Mouse (Mus musculus): ENCODE measurements around the gene Trafd1. TPM values are rescaled to one million over a fixed set of nuclear protein-coding genes. Genes with fewer than 3 reads are reported as not detected.
A peak's percentile ranks its signal among the peaks of the same experiment; 100 is the strongest.

Trafd1 gene
- 34.5 and 36.1 TPM in 2 replicates for polyA plus RNA-seq (2011; ENCODE audit: insufficient read length, low read depth, missing spikeins)

DNA sequence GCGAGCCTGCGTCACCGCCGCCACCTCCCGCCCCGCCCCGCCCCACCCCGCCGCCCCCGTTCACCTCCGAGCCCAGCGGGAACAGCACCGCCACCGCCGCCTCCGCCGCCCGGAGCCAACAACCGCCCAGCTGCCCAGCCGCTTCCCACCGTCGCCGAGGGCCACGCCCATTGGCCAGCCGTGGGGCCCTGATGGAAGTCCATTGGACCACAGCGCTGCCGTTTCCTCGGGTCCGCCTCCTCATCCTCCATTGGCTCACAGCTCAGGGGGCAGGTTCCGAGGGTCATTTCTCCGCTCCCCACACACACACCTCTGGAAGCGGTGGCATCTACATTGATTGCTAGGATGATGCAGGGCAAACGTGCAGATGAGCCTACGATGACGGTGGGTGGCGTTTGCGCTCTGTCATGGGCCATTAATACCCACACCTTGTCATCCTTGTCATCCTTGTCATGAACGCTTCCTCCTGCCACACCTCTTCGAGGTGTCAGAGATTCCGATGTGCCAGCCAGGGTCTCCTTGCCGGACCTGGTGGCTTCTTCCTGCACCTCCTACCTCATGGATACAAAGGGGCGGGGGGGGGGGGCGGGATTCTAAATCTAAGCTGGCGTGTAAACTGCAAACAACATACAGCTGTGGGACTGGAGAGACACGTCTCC lies at the start of gene Trafd1:
Trafd1 (minus strand) TSS at position 172 of the 659 bp plus-strand sequence.
- TF ChIP-seq POLR2A (IDR thresholded peaks at IDR 0.05; ENCODE audit: low read depth, low read length): peak; percentile 63
- TF ChIP-seq CTCF (IDR thresholded peaks at IDR 0.05; ENCODE audit: borderline replicate concordance, insufficient read depth, low read length): no peak
- peak within 1 kb of the TSS; percentile 86 for H3K4me3 ChIP-seq (ENCODE audit: insufficient read depth, low read length)
- H3K27ac ChIP-seq (ENCODE audit: insufficient read depth, low read length): peak within 1 kb of the TSS; percentile 79
- 0 out of 2 replicates have a peak, but pooled peaks cover 3% of the 10 kb centered on the region for H3K4me1 ChIP-seq (ENCODE audit: control insufficient read depth, insufficient read depth, low read length)

DNA sequence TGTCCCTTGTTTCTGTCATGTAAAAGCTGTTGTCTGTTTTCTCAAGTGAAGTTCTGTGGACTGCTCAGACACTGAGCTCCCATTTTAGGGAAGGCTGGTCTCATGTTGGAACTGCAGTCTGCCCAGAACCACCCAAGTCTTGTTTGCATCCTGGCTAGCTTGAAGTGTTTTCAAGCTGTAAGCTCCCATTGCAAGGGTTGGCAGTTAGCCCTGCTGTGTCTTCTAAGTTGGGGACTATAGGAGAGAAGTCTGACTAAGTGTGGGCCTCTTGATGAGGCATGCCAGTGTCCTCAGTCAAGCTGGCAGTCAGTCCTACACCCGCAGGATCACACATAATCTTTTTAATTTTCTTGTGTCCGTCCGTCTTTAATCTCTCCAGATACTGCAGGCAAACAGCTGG lies 43.5 kb upstream of the Trafd1 start:
- Histone ChIP-seq H3K4me3 (ENCODE audit: insufficient read depth, low read length) (no peak overlapping the region), H3K27ac (ENCODE audit: insufficient read depth, low read length) (no peak overlapping the region), H3K4me1 (ENCODE audit: control insufficient read depth, insufficient read depth, low read length) (no peaks in the 10 kb centered on the region)
- TF ChIP-seq CTCF (IDR thresholded peaks at IDR 0.05; ENCODE audit: borderline replicate concordance, insufficient read depth, low read length) (no peak), POLR2A (IDR thresholded peaks at IDR 0.05; ENCODE audit: low read depth, low read length) (no peak)

DNA sequence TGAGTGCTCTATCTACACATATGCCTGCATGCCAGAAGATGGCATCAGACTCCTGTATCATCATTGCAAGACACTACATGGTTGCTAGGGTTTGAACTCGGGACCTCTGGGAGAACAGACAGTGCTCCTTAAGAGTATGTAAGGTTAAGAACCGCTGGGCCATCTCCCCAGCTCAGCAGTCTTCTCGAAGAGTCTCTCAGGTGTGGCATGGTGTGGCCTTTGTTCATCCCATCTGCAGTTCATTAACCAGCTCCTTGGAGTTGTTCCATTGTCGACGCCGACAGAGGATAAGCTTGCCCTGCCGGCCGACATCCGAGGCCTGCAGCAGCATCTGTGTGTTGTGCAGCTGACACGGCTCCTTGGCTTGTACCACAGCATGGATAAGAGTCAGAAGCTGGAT lies 37.9 kb upstream of the Trafd1 start:
- no peak overlapping the region for H3K27ac ChIP-seq (ENCODE audit: insufficient read depth, low read length)
- H3K4me1 ChIP-seq (ENCODE audit: control insufficient read depth, insufficient read depth, low read length): no peaks in the 10 kb centered on the region
- no peak for TF ChIP-seq POLR2A (IDR thresholded peaks at IDR 0.05; ENCODE audit: low read depth, low read length)
- no peak for TF ChIP-seq CTCF (IDR thresholded peaks at IDR 0.05; ENCODE audit: borderline replicate concordance, insufficient read depth, low read length)
- no peak overlapping the region for H3K4me3 ChIP-seq (ENCODE audit: insufficient read depth, low read length)

DNA sequence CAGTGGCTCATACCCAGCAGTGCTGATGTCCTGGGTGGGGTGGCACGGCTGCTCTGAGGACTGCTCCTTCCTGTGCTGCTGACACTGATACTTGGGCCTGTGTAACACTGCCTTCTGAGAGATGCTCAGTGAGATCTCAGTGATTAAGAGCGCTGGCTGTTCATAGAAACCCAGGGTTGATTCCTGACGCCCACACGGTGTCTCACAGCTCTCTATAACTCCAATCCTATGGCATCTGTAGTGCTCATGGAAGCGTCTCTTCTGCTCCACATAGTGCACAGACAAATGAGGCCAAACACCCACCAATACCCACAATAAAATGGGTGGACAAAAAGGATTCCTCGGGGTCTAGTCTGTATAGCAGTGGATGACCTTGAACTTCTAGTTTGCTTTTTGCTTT lies 37.4 kb upstream of the Trafd1 start:
- no peak overlapping the region for H3K4me3 ChIP-seq (ENCODE audit: insufficient read depth, low read length)
- no peak for TF ChIP-seq POLR2A (IDR thresholded peaks at IDR 0.05; ENCODE audit: low read depth, low read length)
- no peak for TF ChIP-seq CTCF (IDR thresholded peaks at IDR 0.05; ENCODE audit: borderline replicate concordance, insufficient read depth, low read length)
- no peaks in the 10 kb centered on the region for H3K4me1 ChIP-seq (ENCODE audit: control insufficient read depth, insufficient read depth, low read length)
- no peak overlapping the region for H3K27ac ChIP-seq (ENCODE audit: insufficient read depth, low read length)

DNA sequence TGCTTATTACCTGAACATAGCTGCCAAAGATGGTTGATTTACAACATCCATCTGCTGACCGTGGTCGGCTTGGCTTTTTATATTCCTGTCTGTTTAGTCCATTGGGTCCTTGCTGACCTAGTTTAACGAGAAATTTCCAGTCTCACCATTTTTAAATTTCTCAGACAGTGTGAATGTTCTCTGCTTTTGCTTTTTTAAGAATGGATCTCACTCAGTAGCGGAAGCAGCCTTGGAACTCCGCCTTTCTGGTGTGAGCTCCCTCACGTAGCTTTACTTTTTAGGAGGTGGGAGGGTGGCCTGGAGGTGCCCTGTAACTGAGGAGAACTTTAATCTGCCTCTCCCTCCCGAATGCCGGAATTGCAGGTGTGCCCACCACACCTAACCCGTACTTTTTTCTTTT lies 35.3 kb upstream of the Trafd1 start:
- Histone ChIP-seq H3K4me3 (ENCODE audit: insufficient read depth, low read length) (no peak overlapping the region), H3K4me1 (ENCODE audit: control insufficient read depth, insufficient read depth, low read length) (no peaks in the 10 kb centered on the region), H3K27ac (ENCODE audit: insufficient read depth, low read length) (no peak overlapping the region)
- TF ChIP-seq POLR2A (IDR thresholded peaks at IDR 0.05; ENCODE audit: low read depth, low read length): no peak
- no peak for TF ChIP-seq CTCF (IDR thresholded peaks at IDR 0.05; ENCODE audit: borderline replicate concordance, insufficient read depth, low read length)

DNA sequence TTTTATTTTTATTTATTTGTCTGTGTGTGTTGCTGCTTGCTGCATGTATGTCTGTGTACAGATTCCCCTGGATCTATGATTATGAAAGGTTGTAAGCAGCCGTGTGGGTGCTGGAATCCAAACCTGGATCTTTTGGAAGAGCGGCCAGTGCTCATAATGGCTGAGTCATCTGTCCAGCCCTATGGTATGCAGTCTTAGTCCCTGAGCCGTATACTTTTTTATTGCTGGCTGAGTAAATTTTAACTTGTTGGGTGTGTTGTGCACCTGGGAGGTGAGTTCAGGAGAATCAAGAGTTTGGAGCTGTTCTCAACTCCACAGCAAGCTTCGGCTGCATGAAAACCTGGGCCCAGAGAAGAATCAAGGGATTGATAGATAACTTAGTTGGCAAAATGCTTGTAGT lies 25.5 kb upstream of the Trafd1 start:
- Histone ChIP-seq H3K27ac (ENCODE audit: insufficient read depth, low read length) (no peak overlapping the region), H3K4me1 (ENCODE audit: control insufficient read depth, insufficient read depth, low read length) (no peaks in the 10 kb centered on the region), H3K4me3 (ENCODE audit: insufficient read depth, low read length) (no peak overlapping the region)
- TF ChIP-seq POLR2A (IDR thresholded peaks at IDR 0.05; ENCODE audit: low read depth, low read length) (no peak), CTCF (IDR thresholded peaks at IDR 0.05; ENCODE audit: borderline replicate concordance, insufficient read depth, low read length) (no peak)

DNA sequence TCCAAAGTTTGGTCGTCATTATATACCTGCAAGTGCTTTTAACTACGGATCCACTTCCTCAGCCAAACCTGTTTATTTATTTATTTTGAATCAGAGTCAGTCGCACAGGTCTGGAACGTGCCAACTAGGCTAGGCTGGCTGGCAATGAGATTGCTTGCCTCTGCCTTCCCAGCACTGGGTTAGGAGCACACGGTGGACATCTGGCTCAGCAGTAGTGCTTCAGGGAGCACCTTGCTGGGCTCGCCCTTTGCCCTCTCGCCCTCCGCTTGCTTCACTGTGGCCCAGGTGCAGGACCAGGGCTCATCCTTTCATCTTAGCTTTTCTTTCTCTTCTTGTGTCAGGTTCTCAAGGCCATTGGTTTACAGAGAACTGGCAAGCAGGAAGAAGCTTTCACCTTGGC lies 22.4 kb upstream of the Trafd1 start:
- H3K27ac ChIP-seq (ENCODE audit: insufficient read depth, low read length): no peak overlapping the region
- H3K4me3 ChIP-seq (ENCODE audit: insufficient read depth, low read length): no peak overlapping the region
- no peaks in the 10 kb centered on the region for H3K4me1 ChIP-seq (ENCODE audit: control insufficient read depth, insufficient read depth, low read length)
- TF ChIP-seq POLR2A (IDR thresholded peaks at IDR 0.05; ENCODE audit: low read depth, low read length) (no peak), CTCF (IDR thresholded peaks at IDR 0.05; ENCODE audit: borderline replicate concordance, insufficient read depth, low read length) (no peak)

DNA sequence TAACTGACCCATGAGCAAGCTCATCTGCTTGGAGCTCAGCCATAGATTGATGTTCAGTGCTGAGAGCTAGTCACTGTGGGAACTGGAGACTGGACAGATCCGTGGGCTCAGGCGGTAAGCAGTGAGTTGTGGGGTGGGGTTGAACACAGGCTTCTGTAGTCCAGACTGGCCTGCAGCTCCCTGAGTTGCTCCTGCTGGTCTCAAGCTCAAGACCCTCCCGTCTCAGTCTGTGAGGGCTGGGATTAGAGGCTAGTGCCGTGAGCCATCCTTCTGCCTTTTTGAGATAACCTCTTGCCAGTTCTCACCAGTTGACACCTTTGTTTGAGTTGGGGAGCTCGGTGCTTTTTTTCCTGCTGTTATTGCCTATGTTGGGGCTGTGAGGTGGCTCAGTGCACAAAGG lies 15.4 kb upstream of the Trafd1 start:
- H3K4me1 ChIP-seq (ENCODE audit: control insufficient read depth, insufficient read depth, low read length): peaks cover 5% of the 10 kb centered on the region
- TF ChIP-seq POLR2A (IDR thresholded peaks at IDR 0.05; ENCODE audit: low read depth, low read length): no peak
- no peak for TF ChIP-seq CTCF (IDR thresholded peaks at IDR 0.05; ENCODE audit: borderline replicate concordance, insufficient read depth, low read length)
- no peak overlapping the region for H3K4me3 ChIP-seq (ENCODE audit: insufficient read depth, low read length)
- H3K27ac ChIP-seq (ENCODE audit: insufficient read depth, low read length): no peak overlapping the region

DNA sequence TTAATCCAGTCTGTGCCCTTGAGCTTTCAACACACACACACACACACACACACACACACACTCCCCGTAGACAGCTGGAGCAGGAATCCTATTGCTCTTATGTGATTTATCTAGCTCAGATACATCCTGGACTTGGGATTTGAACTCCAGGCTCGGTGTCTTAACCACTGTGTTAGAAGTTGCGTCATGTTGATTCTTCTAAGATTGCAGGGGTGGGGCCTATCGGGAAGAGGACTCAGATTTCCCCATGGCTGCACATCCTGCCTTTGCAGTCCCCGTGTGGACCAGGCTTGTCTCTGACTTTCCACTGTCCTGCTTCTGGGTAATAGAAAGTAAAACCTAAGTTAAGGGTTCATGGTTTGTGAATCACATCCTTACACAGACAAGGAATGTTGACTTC lies 14.6 kb upstream of the Trafd1 start:
- Histone ChIP-seq H3K4me3 (ENCODE audit: insufficient read depth, low read length) (0 out of 2 replicates have a peak overlapping the region, but pooled peaks have one; percentile 100), H3K27ac (ENCODE audit: insufficient read depth, low read length) (no peak overlapping the region), H3K4me1 (ENCODE audit: control insufficient read depth, insufficient read depth, low read length) (peaks cover 5% of the 10 kb centered on the region)
- TF ChIP-seq CTCF (IDR thresholded peaks at IDR 0.05; ENCODE audit: borderline replicate concordance, insufficient read depth, low read length): no peak
- no peak for TF ChIP-seq POLR2A (IDR thresholded peaks at IDR 0.05; ENCODE audit: low read depth, low read length)

DNA sequence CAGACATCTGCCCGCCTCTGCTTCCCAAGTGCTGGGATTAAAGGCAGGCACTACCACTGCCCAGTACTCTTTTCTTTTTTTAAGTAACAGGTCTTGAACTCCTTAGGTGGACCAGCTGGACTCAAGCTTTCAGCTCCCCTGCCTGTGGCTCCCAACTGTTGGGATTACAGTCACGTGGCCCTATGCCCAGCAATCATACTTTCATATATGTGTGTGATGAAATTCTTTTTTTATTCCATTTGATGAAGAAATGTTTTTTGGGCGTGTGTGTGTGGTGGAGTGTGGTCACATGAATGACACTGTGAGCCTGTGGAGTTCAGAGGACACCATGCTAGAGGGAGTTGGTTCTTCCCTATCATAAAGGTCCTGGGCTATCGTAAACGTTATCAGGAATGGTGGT lies 14.1 kb upstream of the Trafd1 start:
- Histone ChIP-seq H3K27ac (ENCODE audit: insufficient read depth, low read length) (no peak overlapping the region), H3K4me1 (ENCODE audit: control insufficient read depth, insufficient read depth, low read length) (peaks cover 5% of the 10 kb centered on the region), H3K4me3 (ENCODE audit: insufficient read depth, low read length) (peak overlapping the region; percentile 100)
- TF ChIP-seq CTCF (IDR thresholded peaks at IDR 0.05; ENCODE audit: borderline replicate concordance, insufficient read depth, low read length) (no peak), POLR2A (IDR thresholded peaks at IDR 0.05; ENCODE audit: low read depth, low read length) (no peak)
